Mouse (Mus musculus) spleen, postnatal 14 days (tissue): ENCODE results near the gene Man1c1.
A peak's percentile ranks its signal among the peaks of the same experiment; 100 is the strongest.

Experiments used
- DNase-seq, 2 experiments: peaks; one replicate each; pipeline ENCODE4 v3.0.0; 2021 to 2022; ENCODE audit warnings: low spot score in 2 of 2

The Man1c1 gene

DNA sequence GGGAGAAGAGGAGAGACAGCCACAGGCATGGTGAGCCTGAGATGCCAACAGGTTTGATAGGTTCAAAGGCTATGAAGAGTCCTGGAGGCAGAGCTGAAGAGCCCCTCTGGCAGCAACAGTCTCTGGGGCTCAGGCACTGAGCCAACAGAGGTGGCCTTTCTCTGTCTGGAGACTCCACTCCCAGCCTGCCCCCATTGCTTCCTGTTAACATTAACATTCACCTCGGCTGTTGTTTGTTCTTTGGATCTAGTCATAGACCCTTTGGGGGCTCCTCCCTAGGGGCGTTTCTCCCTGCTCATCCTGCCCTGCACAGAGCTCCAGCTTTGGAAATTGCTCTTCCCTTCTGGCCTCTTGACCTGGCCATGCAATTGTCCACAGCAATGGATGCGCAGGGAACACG lies 20.9 kb upstream of the Man1c1 start:
- no peak for DNase-seq

DNA sequence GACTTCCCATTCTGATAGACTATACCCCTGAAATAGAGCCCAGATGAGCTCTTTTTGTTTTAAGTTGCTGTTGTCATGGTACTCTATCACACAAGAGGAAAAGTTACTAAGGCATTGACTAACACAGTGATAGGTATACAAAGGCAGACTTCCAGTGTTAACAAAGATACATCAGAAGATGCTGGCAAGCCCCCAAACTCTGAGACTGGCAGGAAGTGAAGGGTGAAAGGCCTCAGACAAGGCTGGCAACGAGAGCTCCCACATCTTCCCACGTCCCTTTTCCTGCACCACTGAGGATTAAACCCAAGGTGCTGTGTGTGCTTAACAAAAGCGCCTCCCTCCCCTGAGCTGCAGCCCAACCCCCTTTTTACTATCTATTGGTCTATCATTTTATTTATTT lies 19.2 kb upstream of the Man1c1 start:
- no peak for DNase-seq

GRCm38 (mm10) chr4:134721076-134721475 lies 17.0 kb upstream of the Man1c1 start:
- DNase-seq: no peak

DNA sequence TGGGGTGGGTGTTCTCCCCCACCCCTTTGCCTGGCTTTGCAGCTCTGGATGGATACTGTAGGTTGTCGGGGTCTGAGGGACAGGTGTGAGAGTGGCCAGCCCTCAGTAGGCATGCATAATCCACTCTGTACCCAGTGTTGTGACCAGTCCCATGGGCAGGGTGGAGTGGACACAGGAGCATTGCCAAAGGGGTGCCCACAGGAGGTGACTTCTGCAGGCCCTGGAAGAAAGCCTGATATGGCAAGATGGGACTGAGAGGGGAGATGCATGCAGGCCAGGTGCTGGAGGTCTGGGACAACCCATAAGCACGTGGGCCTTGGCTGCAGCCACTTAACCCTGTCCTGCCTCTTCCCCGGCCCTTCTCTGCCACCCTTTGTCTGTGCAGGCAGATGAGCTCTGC lies 16.3 kb upstream of the Man1c1 start:
- no peak for DNase-seq

- no peak for DNase-seq
Measured at GRCm38 (mm10) chr4:134719489-134719888, 15.4 kb upstream of the Man1c1 start.

- peak; percentile 65 to 82 for DNase-seq
Measured at GRCm38 (mm10) chr4:134713937-134714336, 9.8 kb upstream of the Man1c1 start.

DNA sequence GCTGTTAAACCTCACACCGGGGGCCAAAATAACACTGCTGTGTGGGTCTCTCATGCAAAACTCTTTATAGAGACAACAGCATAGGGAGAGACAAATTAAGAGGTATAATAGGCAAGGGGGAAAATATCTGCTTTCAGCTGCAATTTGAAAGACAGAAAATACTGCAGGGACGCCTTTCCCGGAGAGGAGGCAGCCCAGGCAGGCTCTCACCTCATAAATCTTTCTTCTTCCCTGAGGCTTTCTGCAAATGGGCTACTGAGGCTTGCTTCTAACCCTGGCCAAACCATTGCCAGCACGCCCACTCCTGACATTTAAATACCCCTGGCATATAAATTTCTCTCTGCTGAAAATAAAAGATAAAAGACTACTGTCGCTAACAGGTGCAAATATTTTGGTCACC lies 1.2 kb upstream of the Man1c1 start:
- DNase-seq: no peak

DNA sequence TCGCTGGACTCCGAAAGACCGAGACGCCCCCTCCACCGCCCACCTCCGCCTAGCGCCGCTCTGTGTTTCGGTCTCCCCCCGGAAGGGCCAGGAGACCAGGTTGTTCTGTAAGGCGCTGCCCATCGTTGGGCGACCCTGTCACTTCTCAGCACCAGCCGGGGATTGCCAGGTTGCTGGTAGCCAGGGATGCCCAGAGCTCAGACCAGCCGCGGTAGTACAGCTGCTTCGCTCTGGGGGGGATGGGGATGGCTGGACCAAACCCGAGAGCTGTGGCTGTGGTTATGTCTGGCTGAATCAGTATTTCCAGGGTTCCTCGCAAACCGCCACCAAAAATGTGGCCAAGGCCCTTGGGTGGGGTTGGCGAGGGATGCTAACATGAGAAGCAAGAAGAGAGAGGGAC lies 500 bp upstream of the Man1c1 start:
- DNase-seq: no peak

GRCm38 (mm10) chr4:134702981-134703834 lies 882 bp downstream of the Man1c1 start:
- DNase-seq: peak in 1 of 2 experiments; percentile 28

DNA sequence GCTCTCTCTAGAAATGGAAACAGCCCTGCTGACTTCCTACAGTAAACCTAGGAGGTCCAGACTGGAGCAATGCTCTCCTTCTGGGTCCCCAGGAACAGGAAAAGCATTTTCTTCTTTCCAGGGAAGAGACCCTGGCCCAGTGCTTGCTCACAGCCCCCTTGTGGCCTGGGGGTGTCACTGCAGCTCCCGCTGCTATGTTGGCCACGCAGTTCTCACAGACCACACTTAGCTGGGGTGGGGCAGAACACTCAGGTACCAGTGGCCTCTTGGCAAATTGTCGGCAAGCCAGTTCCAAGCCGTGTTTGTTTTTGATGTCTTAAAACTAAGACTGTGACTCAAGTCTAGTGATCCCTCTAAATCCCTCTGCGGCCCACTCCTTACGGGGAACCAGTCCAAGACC lies 2.2 kb downstream of the Man1c1 start:
- peak; percentile 30 to 61 for DNase-seq

- DNase-seq: no peak
Measured at GRCm38 (mm10) chr4:134700911-134701310, 3.2 kb downstream of the Man1c1 start.

DNA sequence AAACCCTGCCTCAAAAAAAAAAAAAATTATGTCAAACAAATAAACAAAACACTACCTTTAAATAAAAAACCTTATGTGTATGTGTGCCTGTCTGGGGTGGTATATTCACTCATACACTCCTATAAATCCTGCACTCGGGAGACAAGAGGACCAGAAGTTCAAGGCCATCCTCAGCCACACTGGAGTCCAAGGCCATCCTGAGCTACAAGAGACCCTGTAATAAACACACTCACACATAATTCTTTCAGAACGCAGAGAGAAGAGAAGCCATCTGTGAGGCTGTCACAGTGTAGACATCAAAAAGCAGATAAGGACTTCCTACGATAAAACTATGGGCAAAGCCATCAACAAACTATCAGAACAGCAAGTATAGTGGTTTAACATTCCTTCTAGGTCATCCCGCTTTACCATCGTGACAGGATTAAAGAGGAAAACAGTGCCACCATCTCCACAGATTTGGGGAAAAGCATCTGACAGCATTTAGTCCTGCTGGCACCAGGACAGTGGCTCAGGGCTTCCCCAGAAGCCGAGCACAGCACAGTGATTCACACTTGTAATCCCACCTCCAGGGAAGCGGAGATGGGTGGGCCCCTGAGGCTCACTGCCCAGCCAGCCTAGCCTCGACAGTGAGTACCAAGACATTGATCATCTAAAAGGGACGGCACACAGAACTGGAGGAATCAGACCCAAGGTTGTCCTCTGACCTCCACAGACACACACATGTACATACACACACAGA lies 10.7 kb downstream of the Man1c1 start:
- DNase-seq: no peak

- no peak for DNase-seq
Measured at GRCm38 (mm10) chr4:134692388-134692787, 11.7 kb downstream of the Man1c1 start.

- DNase-seq: no peak
Measured at GRCm38 (mm10) chr4:134686022-134686661, 17.9 kb downstream of the Man1c1 start.

DNA sequence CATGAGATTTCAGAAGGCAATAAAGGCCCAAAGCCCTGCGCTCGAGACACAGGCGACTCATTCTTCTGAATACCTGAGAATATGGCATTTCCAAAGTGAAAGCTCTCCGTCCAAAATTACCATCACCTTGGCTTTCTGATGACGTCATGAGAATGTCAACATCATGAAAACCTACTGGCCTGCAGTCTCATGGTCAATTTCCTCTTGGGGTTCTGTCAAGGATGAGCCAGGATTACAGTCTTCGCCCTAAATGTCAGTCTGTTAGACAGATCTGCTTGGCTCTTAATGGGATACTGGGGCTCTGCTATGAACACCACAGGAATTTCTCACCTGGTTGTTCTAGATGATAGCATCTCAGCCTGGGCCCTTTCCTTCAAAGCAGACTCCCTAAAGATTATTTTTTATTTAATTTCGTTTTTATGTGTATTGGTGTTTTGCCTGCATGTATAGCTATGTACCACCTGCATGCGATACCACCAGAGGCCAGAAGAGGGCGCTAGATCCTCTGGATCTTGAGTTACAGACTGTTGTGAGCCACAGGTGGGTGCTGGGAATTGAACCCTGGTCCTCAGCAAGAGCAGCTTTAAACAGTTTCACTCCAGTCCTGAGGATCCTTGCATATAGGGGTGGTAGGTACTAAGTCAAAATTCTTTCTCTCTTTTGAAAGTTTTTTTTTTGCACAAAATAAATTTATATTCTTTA lies 19.3 kb downstream of the Man1c1 start:
- DNase-seq: no peak

DNA sequence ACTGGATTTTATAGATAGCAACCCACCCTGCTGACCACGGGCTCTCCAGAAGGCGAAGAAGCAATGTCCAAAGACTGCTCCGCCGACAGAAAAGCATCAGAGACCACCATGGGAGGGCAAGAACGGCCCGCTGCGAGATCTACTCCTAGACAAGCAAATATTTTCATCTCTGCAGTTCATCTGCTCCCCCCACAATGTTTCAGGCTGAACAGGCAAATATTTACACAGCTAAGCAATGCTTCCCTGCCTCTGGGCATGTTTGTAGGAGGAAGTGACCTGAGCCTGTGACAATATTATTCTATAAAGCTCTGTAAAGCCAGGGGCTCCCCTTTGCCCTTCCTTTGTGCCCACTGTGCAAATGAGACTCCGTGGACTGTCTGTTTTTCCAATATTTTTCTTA lies 20.2 kb downstream of the Man1c1 start:
- DNase-seq: no peak

DNA sequence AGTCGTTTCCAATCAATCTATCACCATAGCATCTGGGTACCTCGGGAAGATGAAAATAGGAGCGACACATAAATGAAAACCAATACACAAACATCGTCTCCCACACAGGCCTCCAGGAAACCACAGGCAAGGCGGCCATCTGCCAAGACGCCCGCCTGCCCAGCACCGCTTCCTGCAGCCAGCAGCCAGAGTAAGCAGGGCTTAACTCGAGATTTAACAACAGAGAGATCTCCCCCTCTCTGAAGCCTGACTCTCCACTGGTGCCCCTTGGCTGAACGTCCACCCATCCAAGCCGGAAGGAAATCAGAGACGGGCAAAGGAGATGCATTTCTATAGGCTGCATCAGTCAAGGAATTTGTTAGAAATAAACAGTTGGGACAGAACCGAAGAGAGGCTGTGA lies 21.1 kb downstream of the Man1c1 start:
- no peak for DNase-seq

DNA sequence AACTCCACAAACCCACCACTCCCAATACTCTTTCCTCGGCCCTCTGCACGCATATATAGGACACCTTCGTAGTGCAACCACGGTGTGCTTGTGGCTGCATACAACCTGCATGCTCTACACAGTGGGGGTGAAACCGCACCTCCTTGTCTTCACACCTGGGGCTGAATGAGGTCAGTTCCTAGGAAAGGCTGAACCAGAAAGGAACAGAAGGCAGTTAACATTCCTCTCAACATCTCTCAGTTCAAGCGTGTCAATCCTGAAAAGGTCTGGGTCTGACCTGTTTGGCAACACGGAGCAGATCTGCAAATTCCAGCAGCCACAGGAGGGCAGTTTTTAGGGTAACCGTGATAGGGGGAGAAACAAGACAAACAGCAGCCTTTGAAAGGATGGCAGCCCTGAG lies 21.7 kb downstream of the Man1c1 start:
- no peak for DNase-seq

- DNase-seq: no peak
Measured at GRCm38 (mm10) chr4:134681819-134682218, 22.3 kb downstream of the Man1c1 start.

DNA sequence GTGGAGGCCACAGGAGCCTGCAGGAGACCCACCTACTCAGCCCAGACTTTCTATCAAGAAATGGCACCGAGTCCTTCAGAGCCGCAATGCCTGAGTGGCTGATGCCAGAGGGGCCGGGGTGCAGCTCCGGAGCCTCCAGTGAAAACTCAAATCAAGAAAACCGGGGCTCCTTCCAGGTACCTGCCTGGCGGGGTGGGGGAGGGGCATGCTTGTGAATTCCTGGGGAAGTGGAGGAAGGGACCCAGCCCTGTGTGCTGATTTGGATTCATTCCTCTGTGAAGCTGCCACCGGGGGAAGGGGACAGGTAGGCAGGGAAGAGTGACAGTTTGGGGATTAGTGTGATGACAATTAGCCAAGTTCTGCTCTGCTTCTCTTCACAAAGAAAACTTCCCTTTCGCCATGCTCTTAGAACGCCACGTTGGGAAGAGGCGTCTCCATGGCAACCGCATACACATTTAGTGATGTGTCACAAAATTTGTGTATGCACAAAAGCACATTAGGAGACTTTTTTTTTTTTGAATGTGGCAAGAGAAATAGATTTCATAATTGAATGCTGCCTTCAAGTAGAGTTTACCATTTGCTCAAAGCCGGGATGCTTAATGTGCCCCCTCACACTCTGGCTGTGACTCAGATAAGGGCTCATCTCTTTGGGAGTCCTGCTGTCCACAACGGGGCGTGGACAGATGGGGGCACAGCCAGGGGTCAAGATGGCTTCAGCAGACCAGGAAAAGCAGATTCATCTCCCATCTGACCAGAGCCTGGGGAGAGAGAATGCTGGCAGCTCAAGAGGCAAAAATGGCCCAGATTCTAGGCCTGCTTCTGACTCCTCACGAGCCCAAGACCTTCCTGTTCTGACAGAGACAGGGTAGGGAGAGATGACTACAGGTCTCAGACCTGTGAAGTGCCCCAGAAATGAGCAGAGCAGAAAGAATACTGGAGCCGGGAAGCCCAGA lies 26.3 kb downstream of the Man1c1 start:
- DNase-seq: no peak

- no peak for DNase-seq
Measured at GRCm38 (mm10) chr4:134675800-134676199, 28.3 kb downstream of the Man1c1 start.
